Mouse (Mus musculus) lung, postnatal 10 days (tissue): Measurements from ENCODE around the gene Atp5mpl.
A peak's percentile ranks its signal among the peaks of the same experiment; 100 is the strongest.

ENCODE experiments used
- DNase-seq: peaks from one replicate; pipeline ENCODE4 v3.0.0; 2021

Atp5mpl gene

DNA sequence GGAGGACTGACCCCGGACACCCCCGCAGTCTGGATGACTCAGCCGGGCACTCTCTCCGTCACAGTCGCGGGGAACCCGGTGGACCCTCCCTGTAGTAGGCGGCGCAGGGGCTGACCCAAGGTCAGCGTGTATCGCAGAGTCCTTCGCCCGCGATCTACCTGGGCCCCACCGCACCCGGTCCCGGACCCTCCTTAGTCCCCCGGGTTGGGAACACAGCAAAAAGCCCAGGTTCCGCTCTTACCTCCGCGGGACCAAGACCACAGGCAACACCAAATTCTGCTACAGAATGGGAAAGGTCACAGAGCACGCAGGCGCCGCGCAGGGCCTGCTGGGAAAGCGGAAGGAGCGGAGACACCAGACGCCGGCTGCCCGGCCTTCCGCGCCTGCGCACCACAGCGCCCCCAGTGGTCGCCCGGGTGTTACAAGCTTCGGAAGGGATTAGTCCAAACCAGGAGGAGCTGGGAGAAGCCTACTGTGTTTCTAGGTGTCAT, at the start of gene Atp5mpl:
TSS of gene Atp5mpl (minus strand) at position 295 of the 491 bp plus-strand sequence.
- peak; percentile 98 for DNase-seq

DNA sequence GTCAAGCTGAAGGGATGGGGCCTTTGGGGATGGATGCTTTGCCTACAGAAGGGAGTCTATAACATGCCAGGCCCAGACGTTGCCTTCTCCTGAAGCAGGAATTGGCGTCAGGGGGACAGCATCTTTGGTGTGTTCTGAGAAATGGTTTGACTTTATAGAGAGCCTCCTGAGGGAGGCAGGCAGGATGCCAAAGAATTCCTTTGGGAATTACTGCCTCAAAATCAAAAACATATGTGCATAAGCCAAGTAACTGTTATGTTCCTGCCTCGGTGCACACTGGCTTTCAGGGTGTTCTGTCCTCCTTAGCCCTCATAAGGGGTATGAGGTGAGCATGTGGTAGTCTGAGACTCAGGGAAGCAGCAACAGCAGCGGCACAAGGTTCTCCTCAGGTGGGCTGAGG, 49.6 kb upstream of the Atp5mpl start:
- DNase-seq = no peak

DNA sequence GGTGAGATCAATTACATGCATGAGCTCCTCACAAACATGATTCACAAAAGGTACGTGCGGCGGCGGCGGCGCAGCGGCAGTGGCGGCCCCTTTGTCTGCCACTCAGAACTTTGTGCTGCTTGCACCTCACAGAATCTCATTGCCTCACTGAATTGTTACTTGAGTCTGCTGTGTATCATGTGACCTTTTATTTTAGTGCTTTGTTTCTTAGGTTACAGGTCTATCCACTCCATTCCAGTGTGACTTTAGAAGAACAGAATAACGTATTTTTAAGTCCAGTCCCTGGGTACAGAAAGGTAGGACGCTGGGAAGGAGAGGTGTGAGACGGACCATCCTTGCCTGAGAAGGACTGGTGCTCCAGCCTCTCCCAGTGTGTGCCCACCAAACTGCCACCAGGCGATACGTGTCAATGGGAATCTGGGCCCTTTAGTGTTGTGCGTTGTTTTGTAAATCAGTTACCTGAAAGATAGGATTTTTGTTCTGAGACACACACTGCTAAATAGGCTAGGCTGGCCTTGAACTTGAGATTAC, 46.6 kb upstream of the Atp5mpl start:
- no peak for DNase-seq

DNA sequence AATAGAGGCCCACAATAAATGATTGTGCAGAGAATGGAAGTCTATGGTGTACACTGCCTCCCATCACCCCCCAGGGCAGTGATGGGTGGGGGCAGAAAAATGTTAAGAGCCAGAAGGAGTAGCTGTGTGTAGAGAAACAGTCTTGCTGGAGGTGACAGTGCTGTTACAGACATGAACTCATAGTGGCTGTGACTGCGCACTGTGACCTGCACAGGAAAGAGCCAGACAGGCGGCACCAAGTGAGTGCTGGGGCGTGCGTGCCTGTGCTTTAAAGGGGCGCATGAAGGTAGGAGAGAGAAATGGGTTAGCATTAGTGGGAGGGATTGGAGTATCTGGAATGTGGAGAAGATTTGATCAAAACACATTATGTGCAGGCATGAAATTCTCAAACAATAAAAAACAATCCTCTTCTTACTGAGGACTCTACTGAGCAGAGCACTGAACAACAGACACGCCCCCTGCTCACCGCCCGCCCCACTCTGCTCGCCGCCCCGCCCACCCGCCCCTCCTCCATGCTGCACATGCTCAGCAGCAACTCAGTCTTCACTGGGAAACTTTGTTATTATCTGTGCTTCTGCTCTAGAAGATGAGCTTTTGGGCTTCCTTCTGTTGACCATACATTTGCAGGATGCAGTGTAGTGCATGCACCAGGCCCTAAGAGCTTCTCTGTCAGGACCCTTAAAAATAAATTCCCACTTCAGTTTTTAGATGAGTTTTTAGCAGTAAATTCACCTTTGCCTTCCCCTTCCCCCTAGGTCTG, 45.9 kb upstream of the Atp5mpl start:
- DNase-seq = no peak

DNA sequence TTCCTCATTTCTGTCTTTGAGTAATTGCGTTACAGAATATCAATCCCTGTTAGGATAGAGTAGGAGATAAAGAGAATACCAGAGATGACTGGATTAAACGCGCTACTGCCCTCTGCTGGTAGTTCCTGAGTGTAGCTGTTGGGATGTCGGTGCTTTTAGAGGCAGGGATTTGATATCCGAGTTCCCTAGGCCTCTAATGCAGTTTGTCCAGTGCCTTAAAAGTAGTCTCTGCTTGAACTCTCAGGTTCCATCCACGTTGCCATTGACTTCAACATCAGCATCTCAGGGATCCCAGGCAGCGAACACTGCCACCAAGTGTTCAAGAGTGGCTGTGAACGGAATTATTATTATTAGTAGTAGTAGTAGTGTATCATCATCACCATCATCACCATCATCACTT, 34.4 kb upstream of the Atp5mpl start:
- DNase-seq = peak; percentile 81

DNA sequence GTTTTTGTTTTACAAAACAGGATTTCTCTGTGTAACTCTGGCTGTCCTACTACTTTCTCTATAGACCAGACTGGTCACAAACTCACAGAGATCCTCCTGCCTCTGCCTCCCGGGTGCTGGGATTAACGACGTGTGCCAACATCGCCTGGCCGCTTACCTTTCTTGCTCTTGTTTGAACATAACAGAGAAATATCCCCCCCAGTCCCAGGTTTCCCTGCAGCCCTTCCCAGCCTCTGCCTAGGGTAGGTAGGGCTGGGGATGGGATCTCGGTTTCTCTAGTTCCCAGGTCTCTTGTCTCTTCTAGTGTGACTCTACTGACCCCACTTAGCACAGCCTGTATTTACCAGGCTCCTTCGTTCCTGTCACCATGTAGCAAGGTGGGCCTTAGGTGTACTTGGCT, 33.0 kb upstream of the Atp5mpl start:
- no peak for DNase-seq

DNA sequence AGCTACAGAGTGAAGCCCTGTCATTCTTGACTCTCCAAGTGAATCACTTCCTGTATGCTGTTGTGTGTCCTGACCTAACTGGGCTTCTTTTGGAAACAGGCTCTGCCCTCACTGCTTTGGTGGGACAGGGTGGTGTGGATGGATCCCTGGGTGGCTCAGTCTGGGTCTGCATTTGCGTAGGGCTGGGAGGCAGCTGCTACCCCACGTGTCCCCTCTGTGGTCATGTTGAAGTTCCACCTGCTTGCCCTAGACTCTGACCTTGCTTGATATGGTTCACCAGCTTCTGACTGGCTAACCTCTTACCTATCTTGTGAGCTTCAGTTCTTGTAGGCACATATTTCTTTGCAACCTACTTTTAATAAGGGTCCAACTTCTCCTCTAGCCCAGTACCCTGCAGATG, 28.4 kb upstream of the Atp5mpl start:
- DNase-seq = no peak

DNA sequence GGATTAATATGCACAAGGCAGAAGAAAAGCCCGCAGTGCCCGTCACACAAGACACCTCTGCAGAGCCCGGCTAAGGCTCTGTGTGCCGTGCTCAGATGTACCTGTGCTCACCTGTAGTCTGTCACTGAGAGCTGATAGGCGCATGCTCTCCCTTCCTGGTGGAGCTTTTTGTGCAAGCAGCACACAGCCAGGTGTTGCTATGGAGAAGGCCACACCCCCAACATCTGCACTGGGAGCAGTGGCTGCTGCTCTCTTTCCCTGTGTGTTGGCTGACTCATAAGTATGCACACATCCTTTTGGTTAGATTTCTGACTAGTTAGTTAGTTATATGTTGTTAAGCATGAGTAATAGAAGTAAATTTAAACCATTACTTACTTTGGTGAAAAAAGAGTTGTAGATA, 25.8 kb upstream of the Atp5mpl start:
- no peak for DNase-seq

DNA sequence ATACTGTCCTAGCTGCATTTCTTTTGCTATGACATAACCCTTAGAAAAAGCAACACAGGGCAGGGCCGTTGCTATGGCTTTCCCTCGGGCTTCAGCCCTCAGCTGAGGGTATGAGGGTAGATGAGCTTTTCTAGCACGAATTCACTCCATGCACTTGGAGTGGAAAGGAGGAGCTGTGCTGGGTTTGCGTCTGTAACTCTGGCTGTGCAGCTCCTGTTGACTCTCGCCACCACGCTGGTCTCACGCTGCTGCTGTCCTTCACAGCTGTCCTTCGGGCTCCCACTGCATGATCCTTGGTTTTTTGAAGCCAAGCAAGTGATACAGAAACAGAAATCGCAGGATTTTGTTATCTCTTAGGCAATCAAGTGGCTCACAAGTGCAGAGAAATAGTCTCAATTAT, 20.0 kb upstream of the Atp5mpl start:
- no peak for DNase-seq

DNA sequence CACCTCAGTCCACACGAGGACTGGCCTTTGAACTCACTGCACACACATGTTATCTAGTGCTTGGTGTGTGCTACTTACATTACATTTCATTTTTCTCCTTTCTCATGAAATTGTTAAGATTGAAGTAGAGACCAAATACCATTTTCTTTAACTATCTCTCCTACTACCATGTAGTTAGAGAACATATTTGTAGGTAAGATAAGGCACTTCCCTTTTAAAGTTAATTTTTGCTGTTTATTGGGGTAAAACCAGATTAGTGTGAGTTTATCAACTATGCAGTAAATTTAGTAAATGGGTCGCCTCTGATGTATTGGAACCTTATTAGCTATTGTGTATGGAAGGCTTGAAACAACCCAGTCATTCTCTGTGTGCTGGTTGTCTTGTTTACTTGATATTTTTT, 16.4 kb upstream of the Atp5mpl start:
- no peak for DNase-seq

DNA sequence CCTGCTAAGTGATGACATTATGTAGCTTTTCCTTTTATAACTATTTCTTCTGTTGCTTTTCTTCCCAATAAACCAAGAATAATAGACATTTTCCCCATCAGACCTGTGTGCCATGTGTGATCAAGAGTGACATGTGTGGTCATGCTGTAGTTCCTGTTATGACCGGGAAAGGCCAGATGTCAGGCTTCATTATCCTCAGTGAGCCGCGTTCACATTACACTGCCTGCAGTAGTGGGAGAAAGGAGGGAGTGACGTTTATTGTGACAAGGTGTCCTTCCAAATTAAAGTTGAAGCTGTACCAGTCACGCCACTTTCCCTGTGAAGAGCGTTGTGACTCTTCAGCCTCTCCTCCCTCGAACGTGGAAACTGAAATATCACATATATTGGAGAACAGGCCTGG, 15.1 kb upstream of the Atp5mpl start:
- no peak for DNase-seq

DNA sequence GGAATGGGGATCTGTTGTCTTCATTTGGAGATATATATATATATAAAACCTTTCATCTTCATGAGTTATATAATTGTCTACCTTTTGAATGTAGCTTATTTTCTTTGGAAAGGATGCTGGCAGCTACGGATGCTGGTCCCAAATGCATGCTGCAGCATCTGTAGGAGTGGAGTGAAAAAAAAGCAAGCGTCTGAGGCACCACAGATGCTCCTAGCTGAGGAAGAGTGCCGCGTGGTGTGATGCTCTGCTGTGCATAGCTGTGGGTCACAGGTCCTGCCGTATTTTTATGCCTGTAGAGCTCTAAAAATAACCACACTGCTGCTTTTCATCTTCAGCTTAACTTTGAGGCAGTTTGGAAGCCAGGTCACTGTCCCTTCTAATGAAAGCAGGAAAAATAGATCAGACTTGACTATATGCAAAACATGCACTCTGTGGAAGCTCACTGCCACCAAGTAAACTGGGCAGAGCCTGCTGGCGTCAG, 14.2 kb upstream of the Atp5mpl start, which contains the start of gene Rd3l:
TSS of gene Rd3l (minus strand) at position 431 of the 481 bp plus-strand sequence.
- DNase-seq = no peak

DNA sequence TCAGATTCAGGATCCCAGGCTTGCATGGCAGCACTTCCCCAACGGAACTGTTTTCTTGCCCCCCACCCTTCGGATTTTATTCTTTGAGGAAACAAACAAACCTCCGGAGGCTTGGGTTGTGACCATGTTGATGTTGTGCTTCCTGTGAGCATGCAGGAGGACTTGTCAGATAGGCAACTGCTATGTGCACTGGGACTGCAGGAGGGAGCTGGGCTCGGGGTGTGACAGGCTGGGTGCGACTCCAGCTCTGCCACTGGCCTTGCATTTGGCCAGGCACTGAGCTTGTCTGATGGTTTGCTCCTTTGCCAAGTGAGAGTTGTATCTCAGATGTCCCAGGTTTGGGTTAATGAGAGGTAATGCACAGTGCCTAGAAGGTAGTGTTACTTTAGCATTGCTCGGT, 11.5 kb upstream of the Atp5mpl start:
- DNase-seq = no peak

DNA sequence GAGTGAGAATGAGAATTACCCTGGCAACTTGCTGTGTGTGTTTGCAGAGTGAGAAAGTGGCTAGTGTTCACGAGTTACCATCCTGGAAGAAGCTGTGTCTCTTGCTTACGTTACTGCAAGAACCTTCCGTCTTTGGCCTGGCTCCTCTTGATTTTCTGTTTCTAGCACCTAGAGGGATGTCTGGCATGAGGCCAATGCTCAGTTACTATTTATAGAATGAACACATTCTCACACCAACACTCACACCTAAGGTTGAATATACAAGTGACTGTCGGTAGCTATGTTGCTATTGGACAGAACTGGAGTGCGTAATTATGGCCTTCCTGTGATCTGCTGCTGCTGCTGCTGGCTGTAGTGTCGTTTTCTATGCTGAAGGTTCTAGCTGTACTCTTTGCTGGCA, 10.4 kb upstream of the Atp5mpl start:
- DNase-seq = peak; percentile 70

DNA sequence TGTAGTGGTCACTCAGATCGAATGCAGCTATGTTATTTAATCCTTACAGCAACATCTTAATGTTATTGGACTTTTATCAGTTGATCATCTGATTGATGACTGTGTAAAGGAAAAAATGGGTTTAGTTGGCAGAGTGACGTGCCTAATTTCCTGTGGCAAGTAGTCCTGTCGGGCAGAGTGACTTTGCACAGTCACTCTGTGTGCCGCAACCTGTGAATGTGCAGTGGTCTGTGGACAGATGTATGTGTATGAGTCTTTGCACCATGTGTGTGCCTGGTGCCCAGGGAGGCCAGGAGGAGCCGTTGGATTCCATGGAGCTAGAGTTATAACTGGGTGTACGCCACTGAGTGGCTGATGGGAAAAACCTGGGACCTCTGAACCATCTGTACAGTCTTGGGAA, 7.8 kb upstream of the Atp5mpl start:
- no peak for DNase-seq

DNA sequence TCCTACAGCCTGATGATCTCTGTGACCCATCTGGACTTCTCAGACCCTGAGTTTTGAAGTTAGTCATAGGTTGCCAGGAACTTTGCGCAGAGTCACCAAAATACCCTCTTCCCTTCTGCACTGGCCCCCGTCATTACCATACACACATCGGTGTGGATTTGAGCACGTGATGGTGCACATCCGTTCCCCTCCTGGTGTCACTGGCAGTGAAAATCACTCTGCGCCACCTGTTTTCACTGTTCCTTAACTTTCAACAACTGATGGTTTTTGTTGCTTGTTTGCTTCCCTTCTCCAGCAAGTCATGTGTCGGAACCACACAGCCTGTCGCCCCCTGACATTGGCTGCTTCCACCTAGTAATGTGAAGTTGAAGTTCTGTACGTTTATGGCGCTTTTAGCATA, 5.7 kb upstream of the Atp5mpl start:
- no peak for DNase-seq

DNA sequence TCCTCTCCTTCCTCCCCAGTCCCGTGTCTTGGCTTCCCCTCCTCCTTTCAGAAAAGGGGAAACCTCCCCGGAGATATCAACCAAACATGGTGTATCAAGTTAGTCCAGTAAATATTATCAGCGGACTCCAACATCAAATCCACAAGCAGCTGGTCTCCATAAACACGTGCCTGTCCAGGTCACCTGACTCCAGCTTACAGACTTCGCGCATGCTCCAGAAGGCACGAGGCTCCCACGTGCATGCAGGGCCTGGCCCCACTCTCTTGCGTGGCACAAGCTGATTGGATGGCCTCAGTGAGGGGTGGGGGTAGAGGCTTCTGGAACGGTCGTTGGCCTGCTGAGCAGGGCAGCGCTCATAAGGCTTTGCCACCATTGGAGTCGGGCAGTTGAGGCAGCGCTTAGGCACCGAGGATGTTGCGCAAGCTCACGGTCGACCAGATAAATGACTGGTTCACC, 4.5 kb upstream of the Atp5mpl start, which contains the start of gene Tdrd9:
TSS of gene Tdrd9 (plus strand) at position 329 of the 456 bp plus-strand sequence.
- no peak for DNase-seq

DNA sequence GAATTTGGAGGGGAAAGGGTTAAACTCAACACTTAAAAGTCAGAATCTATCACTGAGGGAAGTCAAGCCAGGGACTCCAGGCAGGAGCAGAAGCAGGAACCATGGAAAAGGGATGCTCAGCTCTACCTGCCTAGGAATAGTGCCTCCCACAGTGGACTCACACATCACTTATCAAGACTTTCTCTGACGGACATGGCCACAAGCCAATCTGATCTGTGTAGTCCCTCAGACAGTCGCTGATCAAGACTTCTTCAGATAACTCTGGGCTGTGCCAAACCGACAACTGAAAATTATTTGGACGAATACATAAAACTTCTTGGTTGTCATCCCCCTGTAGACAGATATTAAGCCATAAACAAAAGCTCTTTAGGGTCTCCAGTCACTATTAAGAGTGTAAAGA, 3.3 kb upstream of the Atp5mpl start:
- no peak for DNase-seq

DNA sequence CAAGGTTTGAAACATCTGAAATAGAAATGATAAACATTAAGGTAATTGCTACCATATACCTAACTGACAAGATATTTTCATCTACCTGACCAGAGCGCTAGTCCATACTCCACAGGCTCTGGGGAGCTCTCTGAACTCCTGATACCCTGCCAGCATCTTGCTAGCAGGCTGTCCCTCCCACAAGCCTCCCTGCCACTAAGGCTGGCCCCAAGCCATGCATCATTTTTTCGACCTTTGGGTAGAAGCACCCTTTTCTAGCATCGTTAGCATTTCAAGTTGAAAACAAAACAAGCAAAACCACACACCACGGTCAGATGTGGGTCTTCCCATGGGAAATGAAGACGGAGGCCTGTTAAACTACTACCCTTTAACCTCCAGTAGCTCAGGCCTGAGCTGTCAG, 3.4 kb downstream of the Atp5mpl start:
- DNase-seq = no peak

DNA sequence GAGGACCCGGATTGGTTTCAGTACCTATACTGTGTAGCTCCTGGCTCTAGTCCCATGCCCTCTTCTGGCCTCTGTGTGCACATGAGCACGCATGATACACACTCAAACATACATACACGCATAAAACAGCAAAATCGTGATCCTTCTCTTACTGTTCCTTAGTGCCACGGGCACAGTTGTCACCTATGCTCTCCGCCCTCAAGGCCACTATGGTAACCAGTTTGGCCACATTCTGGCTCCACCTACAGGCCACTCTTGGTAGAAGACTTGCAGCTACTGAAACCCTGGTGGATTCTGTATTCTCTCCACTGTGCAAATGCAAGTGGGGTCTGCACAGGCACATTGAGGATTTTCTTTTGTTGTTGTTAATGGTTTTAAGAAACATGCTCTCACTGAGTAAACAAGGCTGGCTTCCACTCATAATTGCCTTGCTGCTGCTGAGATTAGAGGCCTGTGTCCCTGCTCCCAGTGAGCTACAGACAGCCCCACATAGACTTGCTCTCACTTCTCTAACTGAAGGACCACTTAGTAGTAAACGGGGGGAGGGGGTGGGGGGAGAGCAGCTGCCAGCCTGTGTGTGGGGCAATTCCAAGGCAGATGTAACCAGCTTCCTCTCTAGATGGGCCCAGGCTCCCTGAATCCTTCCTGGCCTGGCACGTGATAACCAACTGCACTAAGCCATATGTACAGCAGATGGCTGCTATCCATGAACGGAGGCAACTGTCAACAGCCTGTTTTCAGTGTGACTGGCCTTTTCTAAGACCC, 8.5 kb downstream of the Atp5mpl start:
- peak; percentile 85 for DNase-seq

DNA sequence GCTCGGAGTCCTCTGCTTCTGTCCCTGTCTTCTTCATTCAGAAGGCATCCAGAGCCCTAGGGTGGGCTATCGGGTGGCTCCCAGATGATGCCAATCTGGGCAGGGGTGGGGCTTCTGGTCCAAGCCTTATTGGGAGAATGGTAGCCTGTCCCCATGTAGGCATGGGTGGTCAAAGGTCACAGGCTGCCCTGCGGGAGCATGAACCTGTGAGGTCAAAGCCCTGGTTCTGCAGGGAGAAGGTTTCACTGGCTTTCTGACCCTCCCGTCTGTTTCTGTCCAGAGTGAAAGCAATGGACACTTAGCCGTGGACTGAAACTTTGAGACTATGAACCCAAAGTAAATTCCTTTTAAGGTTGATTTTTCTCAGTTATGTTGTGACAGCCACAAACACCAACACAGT, 10.6 kb downstream of the Atp5mpl start:
- no peak for DNase-seq

DNA sequence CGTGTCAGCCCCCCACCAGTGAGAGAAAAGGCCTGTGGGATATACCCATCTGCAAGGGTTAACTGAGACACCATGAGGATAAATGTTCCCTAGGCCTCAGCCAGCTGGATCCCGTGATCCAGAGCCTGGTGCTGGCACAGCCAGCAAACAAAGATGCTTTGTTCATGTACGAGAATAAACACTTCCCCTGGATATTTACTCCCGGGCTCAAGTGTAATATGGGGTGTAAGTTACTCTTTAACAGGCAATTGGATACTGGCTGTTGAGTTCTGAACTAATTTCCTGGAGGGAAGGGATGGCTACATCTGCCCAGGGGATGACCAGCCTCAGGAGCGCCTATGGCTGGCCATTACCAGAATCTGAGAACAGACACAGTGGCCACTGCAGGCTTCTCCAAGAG, 15.1 kb downstream of the Atp5mpl start:
- DNase-seq = no peak

DNA sequence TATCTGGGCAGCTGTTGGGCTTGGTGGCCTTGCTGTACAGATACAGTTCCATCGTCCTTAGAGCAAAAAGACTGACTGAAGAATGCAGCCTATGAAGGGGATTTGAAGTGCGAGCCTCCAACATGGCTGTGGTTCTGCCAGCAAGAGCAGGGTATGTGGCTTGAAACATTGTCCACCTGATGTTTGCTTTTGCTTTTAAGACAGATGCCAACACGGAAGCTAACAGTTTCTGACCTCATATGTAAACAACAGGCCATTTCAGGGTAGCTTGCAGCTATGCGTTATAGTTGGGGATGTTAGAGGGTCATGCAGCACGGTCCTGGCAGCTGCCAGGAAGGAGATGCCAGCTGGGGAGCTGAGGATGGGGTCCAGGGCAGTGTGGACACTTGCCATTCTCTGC, 16.3 kb downstream of the Atp5mpl start:
- no peak for DNase-seq

DNA sequence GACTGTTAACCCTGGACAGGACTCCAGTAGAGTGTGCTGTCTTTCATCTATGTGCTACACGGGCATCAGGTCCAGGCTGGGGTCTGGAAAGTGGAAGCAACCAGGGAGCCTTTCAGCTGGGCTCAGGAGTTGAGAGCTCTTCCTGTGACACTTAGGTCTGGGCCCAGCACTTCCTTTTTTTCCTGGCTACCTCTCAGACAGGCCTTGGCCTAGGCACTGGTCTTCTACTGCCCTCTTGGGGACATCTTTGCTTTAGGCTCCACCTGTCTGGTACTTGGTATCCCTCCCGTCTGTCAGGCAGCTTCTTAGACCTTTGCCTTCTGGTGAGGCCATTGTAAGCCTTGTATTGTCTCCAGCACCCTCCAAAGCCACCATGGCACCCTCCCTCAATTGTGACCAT, 20.1 kb downstream of the Atp5mpl start:
- DNase-seq = peak; percentile 87
